Mouse (Mus musculus) heart, embryonic 12.5 days (tissue): ENCODE data around the gene Tcp1. TPM values are rescaled to one million over a fixed set of nuclear protein-coding genes. Genes with fewer than 3 reads are reported as not detected.
"Not testable (repeated sequence)": the region's sequence is repeated elsewhere in the genome, so short reads cannot be mapped to it uniquely, and the experiment has no call there.

Source experiments
- ATAC-seq: fragments of 200-750 bp; cut with Nextera tagmentation; 2 replicates; pipeline ENCODE4 v1.8.0; 2017; ENCODE audit warnings: moderate TSS enrichment, moderate library complexity; ENCODE audit not compliant: insufficient number of reproducible peaks, low FRiP score
- H3K27ac ChIP-seq: fragments of 300-500 bp; sonication (generic); 2 replicates; pipeline ENCODE4 v1.5.1; 2016; ENCODE audit warnings: mild to moderate bottlenecking, moderate library complexity; ENCODE audit not compliant: poor library complexity, severe bottlenecking
- H3K27me3 ChIP-seq: fragments of 300-500 bp; sonication (generic); replicated peaks from 2 replicates; pipeline ENCODE4 v1.6.1; 2016; ENCODE audit warnings: mild to moderate bottlenecking, moderate library complexity
- H3K36me3 ChIP-seq: fragments of 300-500 bp; sonication (generic); 2 replicates; pipeline ENCODE4 v1.6.1; 2016; ENCODE audit warnings: mild to moderate bottlenecking, moderate library complexity
- H3K4me1 ChIP-seq: fragments of 300-500 bp; sonication (generic); replicated peaks from 2 replicates; pipeline ENCODE4 v1.6.1; 2016; ENCODE audit warnings: mild to moderate bottlenecking
- H3K4me2 ChIP-seq: fragments of 300-500 bp; sonication (generic); 2 replicates; pipeline ENCODE4 v1.6.1; 2016; ENCODE audit warnings: mild to moderate bottlenecking, moderate library complexity
- H3K4me3 ChIP-seq: fragments of 300-500 bp; sonication (generic); 2 replicates; pipeline ENCODE4 v1.5.1; 2016; ENCODE audit warnings: mild to moderate bottlenecking
- H3K9ac ChIP-seq: fragments of 300-500 bp; sonication (generic); 2 replicates; pipeline ENCODE4 v1.6.1; 2016; ENCODE audit warnings: mild to moderate bottlenecking, moderate library complexity
- H3K9me3 ChIP-seq: fragments of 300-500 bp; sonication (generic); replicated peaks from 2 replicates; pipeline ENCODE4 v1.6.1; 2016; ENCODE audit warnings: mild to moderate bottlenecking, moderate library complexity
- WGBS: fragments of 180-500 bp; shearing (Covaris S2); methylation state at CpG from one replicate; pipeline ENCODE4 v1.1.7; 2016; 5-methylcytosine and 5-hydroxymethylcytosine counted together
- polyA plus RNA-seq: library from polyadenylated mRNA; unstranded; fragments of >200 nt; fragmentation: Nextera tagmentation; extraction: Ambion mirVana; gene quantifications from 2 replicates; pipeline ENCODE4 v1.2.1, GENCODE M21; 2016

The Tcp1 gene
- polyA plus RNA-seq, 1 experiment from 2014 or later = 410 TPM

DNA sequence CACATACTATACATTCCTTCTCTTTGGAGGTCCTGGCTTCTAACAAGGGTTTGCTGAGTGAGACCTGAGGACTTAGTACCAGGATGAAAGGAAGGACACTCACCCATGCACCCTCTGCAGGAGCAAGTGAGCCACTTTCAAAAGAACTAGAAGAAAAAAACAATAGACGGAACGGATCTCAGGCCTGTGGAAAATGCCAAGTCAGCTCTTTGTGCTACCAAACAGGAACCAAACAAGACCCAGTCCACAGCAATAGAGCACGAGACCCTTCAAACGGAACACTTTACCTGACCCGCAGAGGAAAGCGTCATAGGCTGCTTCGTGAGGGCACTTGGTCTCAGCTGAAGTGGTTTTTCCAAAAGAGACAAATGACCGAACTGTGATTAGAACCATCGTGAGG lies 23.5 kb upstream of the Tcp1 start:
- Histone ChIP-seq H3K9me3 (no peaks in the 10 kb centered on the region), H3K9ac (no peak overlapping the region), H3K27ac (no peak overlapping the region), H3K36me3 (peaks cover 31% of the 10 kb centered on the region), H3K4me2 (no peak overlapping the region), H3K4me3 (no peak overlapping the region), H3K27me3 (no peaks in the 10 kb centered on the region), H3K4me1 (peaks cover 12% of the 10 kb centered on the region)
- no peak for ATAC-seq
- WGBS = 76% methylated on average over 9 of the region's 9 CpGs

DNA sequence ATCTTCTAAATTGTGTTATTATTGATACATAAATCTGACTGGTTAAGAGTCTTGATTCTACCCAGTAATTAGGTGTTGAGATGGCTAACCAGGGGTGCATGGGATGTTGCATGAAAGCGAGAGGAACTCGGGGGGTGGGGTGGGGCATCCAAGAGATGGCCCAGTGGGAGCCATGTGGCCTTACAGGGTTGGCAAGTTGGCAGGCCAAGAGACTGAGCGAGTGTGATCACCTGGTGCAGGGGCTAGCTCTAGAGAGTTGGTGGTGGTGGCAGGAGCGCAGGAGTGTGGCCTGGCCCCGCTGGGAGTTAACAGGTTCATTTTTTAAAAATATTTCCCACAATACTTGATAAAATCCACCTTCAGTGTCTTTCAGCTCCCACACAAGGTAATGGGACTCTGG lies 17.8 kb upstream of the Tcp1 start:
- Histone ChIP-seq H3K4me1 (no peaks in the 10 kb centered on the region), H3K9me3 (no peaks in the 10 kb centered on the region), H3K27ac (no peak overlapping the region), H3K4me3 (no peak overlapping the region), H3K4me2 (no peak overlapping the region), H3K9ac (no peak overlapping the region), H3K36me3 (peaks cover 53% of the 10 kb centered on the region), H3K27me3 (no peaks in the 10 kb centered on the region)
- no peak for ATAC-seq
- WGBS = 87% methylated on average over 5 of the region's 5 CpGs

DNA sequence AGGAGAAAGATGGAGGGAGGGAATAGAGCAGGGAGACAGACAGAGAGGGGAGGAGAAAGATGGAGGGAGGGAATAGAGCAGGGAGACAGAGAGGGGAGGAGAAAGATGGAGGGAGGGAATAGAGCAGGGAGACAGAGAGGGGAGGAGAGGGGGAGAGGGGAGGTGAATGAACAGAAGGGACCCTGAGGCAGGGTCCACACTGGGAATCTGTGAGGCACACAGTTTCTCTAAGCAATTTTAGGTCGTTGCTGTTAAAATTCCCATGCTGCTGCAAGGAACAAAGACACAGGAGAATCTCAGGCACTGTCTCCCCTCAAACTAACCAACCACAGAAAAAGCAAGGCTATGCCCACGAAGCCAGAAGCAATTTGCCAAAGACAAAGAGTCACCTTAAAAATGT lies 16.9 kb upstream of the Tcp1 start:
- ATAC-seq, H3K9me3 ChIP-seq, H3K9ac ChIP-seq, H3K27ac ChIP-seq, H3K4me1 ChIP-seq, H3K4me2 ChIP-seq, H3K27me3 ChIP-seq, H3K4me3 ChIP-seq: not testable (repeated sequence)
- H3K36me3 ChIP-seq = peaks cover 59% of the 10 kb centered on the region
- WGBS = 42% methylated on average over 2 of the region's 2 CpGs

DNA sequence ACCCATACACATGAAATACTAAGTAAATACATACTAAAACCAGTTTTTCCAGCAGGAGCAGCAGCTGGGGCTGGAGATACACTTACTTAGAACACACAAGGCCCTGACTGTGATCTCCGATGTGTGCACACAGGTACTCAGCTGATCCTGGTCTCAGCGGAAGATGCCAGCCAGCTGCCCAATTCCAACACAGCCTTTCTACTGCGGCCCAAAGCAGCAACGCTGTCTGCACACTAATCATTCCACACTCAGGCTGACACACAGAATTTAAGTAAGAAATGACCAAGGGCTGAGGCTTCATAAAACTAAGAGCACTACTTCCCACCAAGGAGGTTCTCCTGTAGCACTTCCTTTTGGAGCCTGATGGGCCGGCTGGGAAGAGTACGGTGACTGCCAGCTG lies 13.2 kb upstream of the Tcp1 start:
- Histone ChIP-seq H3K36me3 (peaks cover 49% of the 10 kb centered on the region), H3K9ac (no peak overlapping the region), H3K27me3 (no peaks in the 10 kb centered on the region), H3K9me3 (no peaks in the 10 kb centered on the region), H3K4me3 (no peak overlapping the region), H3K4me1 (no peaks in the 10 kb centered on the region), H3K4me2 (no peak overlapping the region), H3K27ac (no peak overlapping the region)
- ATAC-seq = no peak
- 94% methylated on average over 6 of the region's 6 CpGs for WGBS

DNA sequence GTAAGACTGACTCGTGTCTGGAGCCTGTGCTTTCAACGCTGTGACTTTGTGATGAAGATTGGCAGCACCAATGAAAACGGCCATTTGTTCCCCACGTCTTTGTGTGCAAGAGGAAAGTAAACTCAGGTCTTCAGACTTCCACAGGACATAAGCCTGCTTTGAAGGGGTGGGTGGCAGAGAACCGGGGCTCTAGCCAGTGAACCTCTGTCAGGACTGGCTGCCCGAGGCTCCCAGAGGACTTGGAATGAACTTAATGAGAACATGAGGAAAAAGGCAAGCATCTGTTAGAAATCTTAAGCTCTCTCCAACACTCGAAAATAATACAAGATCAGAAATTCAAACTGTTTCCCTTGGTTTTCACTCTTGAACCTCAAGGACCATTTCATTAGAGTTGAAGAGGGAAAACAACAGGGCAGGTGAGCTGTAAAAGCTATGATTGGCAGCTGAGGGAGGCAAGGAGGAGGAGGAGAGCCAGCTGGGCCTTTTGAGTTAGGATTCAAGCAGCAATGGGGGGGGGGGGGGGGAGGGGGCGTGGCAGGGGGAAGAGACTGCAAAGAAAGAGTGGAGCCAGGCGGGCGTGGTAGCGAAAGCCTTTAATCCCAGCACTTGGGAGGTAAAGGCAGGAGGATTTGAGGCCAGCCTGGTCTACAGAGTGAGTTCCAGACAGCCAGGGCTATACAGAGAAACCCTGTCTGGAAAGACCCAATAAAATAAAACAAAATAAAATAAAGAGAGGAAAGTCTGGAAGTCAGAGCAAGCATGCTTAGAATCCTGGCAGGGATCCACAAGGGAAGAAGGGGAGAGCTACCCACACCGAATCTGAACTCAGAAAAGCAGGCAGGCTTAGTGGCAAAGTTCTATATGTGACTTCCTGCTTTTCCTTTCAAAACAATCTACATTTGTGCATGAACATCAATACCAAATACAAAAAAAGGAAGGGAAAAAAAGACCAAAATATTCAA lies 11.8 kb upstream of the Tcp1 start:
- no peaks in the 10 kb centered on the region for H3K4me1 ChIP-seq
- no peaks in the 10 kb centered on the region for H3K27me3 ChIP-seq
- no peak overlapping the region for H3K9ac ChIP-seq
- H3K4me2 ChIP-seq = no peak overlapping the region
- H3K27ac ChIP-seq = no peak overlapping the region
- 70% methylated on average over 11 of the region's 12 CpGs for WGBS
- H3K9me3 ChIP-seq = no peaks in the 10 kb centered on the region
- peaks cover 46% of the 10 kb centered on the region for H3K36me3 ChIP-seq
- H3K4me3 ChIP-seq = no peak overlapping the region
- ATAC-seq = no peak

DNA sequence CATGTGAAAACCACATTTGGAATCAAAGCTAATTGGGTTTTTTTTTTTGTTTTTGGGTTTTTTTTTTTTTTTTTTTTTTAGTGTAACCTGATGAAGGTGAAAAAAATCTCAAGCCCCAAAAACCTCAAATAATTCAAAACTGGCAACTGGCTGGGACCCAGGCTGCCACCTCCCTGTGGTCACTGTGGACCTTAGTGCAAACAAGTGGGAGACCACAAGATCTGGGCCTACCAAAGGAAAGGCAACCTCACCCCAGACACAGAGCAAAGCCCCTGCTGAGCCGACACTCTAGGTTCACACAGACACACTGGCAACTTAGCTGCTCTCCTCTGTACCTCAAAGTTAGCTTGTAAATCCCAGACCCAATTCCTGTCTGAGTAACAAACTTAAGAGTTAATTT lies 11.2 kb upstream of the Tcp1 start:
- 77% methylated on average over 1 of the region's 1 CpGs for WGBS
- Histone ChIP-seq H3K4me3 (no peak overlapping the region), H3K9ac (no peak overlapping the region), H3K4me1 (no peaks in the 10 kb centered on the region), H3K27me3 (no peaks in the 10 kb centered on the region), H3K36me3 (peaks cover 42% of the 10 kb centered on the region), H3K4me2 (no peak overlapping the region), H3K27ac (no peak overlapping the region), H3K9me3 (no peaks in the 10 kb centered on the region)
- no peak for ATAC-seq

DNA sequence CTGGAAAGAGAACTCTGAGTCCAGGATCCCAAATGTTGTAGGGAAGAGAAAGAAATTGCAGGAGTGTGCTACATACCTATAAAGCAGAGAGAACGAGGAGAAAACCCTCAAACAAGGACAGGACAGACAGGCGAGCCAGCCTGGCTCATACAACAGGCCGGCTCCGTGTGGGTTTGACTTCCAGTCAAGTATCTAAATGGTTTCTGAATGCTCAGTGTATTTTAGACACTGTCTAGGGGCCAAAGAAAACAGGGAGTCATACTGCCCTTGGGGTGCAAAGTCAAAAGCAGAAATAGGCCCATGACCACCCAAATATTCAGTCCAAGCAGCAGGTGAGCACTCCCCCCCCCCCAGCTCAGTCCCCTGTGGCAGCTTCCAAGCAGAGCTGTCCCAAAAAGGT lies 9.7 kb upstream of the Tcp1 start:
- Histone ChIP-seq H3K4me3 (no peak overlapping the region), H3K27ac (no peak overlapping the region), H3K4me2 (no peak overlapping the region), H3K4me1 (no peaks in the 10 kb centered on the region), H3K9ac (no peak overlapping the region), H3K27me3 (no peaks in the 10 kb centered on the region), H3K9me3 (no peaks in the 10 kb centered on the region), H3K36me3 (peaks cover 40% of the 10 kb centered on the region)
- 82% methylated on average over 4 of the region's 4 CpGs for WGBS
- no peak for ATAC-seq

DNA sequence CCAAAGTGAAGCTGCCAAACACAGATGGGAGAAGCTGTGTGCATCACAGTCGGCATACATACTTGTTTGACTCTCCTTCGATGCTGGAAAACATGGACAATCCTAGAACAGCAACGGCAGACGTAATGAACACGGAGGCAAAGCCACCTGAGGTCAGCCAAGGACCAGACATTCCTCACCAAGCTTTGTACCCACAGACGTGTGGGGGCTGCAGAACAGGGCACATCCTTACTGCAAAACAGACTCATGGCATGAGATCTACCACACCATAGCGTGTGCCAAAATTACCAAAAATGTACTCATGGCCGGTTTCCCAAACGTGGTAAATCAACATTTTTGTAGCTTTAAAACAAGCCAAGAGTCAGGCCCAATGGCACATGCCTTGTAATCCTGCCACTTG lies 9.1 kb upstream of the Tcp1 start:
- Histone ChIP-seq H3K27me3 (no peaks in the 10 kb centered on the region), H3K36me3 (peaks cover 41% of the 10 kb centered on the region)

DNA sequence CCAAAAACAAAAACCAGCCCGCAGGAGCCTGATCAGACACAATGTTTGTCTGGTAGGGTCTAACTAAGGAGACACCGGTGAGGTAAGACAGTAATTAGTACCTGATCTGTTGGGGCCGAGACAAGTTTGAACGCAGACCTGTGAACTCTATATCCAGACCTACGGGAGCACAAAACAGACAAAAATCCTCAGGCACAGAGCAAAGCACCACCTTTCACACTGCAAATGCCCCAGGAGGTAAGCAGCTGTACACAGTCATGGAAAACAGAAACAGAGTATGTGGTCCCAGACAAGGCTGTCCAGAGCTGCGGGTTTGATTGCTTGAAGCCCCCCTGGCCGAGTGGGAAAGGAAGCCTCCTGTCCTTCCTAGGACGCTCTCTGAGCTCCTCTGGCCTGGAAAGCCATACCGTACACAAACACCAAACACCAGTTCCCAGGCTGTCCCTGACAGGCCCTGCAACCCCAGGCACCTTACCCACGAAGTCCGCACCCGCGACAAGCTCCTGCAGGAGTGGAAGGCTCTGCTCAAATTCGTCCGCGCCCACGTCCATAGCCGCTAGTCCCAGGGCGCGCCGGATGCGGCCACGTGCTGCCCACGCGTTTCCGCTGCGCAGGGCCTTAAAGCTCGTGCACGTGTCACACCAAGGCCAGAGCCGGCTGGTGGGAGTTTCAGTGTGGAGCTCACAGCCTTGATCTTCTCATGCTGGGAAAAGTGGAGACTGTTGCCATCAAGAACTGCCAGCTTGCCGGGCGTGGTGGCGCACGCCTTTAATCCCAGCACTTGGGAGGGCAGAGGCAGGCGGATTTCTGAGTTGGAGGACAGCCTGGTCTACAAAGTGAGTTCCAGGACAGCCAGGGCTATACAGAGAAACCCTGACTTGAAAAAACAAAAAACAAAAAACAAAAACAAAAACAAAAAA lies 5.9 kb upstream of the Tcp1 start, which contains the start of gene Pnldc1:
Pnldc1 (minus strand) TSS at position 870 of the 920 bp plus-strand sequence.
- Histone ChIP-seq H3K27ac (no peak within 1 kb of the TSS), H3K9ac (no peak within 1 kb of the TSS), H3K36me3 (peaks cover 54% of the 10 kb centered on the region), H3K27me3 (no peaks in the 10 kb centered on the region), H3K4me3 (no peak within 1 kb of the TSS), H3K4me2 (no peak within 1 kb of the TSS), H3K4me1 (no peaks in the 10 kb centered on the region), H3K9me3 (no peaks in the 10 kb centered on the region)
- WGBS = 69% methylated on average over 35 of the region's 35 CpGs
- no peak for ATAC-seq

More for the DNA sequence above, 9.1 kb upstream of the Tcp1 start:
- no peak overlapping the region for H3K4me3 ChIP-seq
- H3K4me1 ChIP-seq = no peaks in the 10 kb centered on the region
- H3K4me2 ChIP-seq = no peak overlapping the region
- ATAC-seq = no peak
- no peaks in the 10 kb centered on the region for H3K9me3 ChIP-seq
- WGBS = 86% methylated on average over 9 of the region's 9 CpGs
- H3K27ac ChIP-seq = no peak overlapping the region
- no peak overlapping the region for H3K9ac ChIP-seq

DNA sequence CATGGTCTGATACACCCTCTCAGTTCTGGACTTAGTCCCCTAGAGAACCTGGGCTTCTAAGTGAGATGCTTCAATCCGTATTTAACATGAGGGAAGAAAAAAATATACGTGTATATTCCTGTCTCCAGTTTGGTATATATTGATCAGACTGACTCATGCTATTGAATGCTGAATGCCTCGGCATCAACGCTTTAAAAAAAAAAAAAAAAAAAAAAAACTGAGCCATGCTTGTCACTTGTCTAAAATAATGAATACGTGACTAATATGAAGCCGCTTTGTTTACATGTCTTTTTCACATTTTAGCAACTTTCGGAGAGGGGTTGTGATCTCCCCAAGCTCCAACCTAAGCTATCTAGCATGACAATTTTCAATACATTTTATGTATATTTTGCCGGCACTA lies 5.1 kb upstream of the Tcp1 start:
- Histone ChIP-seq H3K36me3 (peaks cover 47% of the 10 kb centered on the region), H3K9ac (no peak overlapping the region), H3K9me3 (no peaks in the 10 kb centered on the region), H3K4me2 (no peak overlapping the region), H3K4me1 (peaks cover 3% of the 10 kb centered on the region; the same call in 1 of the 2 replicates), H3K27me3 (no peaks in the 10 kb centered on the region), H3K27ac (no peak overlapping the region), H3K4me3 (no peak overlapping the region)
- WGBS = 92% methylated on average over 8 of the region's 8 CpGs
- no peak for ATAC-seq
